ENCODE assay signal across 15 mouse cellular contexts in genomic region chr5:128711847-128712246, GRCm38 (mm10). TPM values are rescaled to one million over a fixed set of nuclear protein-coding genes. Genes with fewer than 3 reads are reported as not detected.
A peak's percentile ranks its signal among the peaks of the same experiment; 100 is the strongest.
DNase-seq lines count a peak whose midpoint lies in the region; ATAC-seq and TF ChIP-seq lines count a peak whose summit lies in the region.
"Had no signal": no experiment of that assay in that cellular context is flagged by ENCODE, and none has a peak within 500 bp of the region (broad histone marks: within the 10 kb centered on the region; RNA-seq: fewer than 3 reads in every experiment).

No protein-coding gene starts in this region.

- no peak for TF ChIP-seq EP300 in liver, embryonic 14.5 days (IDR thresholded peaks at IDR 0.05; ENCODE audit: low read depth)

- no peak overlapping the region for H3K4me2 ChIP-seq in liver, embryonic 14.5 days (ENCODE audit: low read depth)
- no peak overlapping the region for H3K4me2 ChIP-seq in liver, embryonic 12.5 days
- H3K4me2 ChIP-seq: limb, embryonic 13.5 days; neural tube, embryonic 15.5 days had no signal

- H3K4me3 ChIP-seq in gastrocnemius, adult 2 months, result no peak overlapping the region
- no peak overlapping the region for H3K4me3 ChIP-seq in liver, embryonic 14.5 days (ENCODE audit: insufficient read depth in 1 of 2, low read depth in 2 of 2, low read length in 2 of 2)
- no peak overlapping the region for H3K4me3 ChIP-seq in liver, embryonic 12.5 days
- H3K4me3 ChIP-seq: limb, embryonic 13.5 days; neural tube, embryonic 15.5 days had no signal

- no peak overlapping the region for H3K27ac ChIP-seq in gastrocnemius, adult 2 months
- H3K27ac ChIP-seq in liver, embryonic 14.5 days, result no peak overlapping the region
- H3K27ac ChIP-seq in liver, embryonic 12.5 days, result no peak overlapping the region
- H3K27ac ChIP-seq: limb, embryonic 13.5 days; neural tube, embryonic 15.5 days had no signal

- H3K36me3 ChIP-seq in liver, embryonic 14.5 days (replicated peaks; ENCODE audit: control insufficient read depth, insufficient read depth, low read depth), result no peaks in the 10 kb centered on the region
- H3K36me3 ChIP-seq in liver, embryonic 12.5 days, result no peaks in the 10 kb centered on the region
- H3K36me3 ChIP-seq: limb, embryonic 13.5 days; neural tube, embryonic 15.5 days had no signal

- intact Hi-C loops in gastrocnemius, adult 2 months (cut with DNase I), result no loop called here

- no peaks in the 10 kb centered on the region; the same call in 1 of the 2 replicates for H3K9me3 ChIP-seq in liver, embryonic 14.5 days (ENCODE audit: control insufficient read depth, low read length)
- 0 out of 2 replicates have a peak, but pooled peaks cover 7% of the 10 kb centered on the region for H3K9me3 ChIP-seq in liver, embryonic 12.5 days (replicated peaks)
- H3K9me3 ChIP-seq: limb, embryonic 13.5 days; neural tube, embryonic 15.5 days had no signal

- H3K4me1 ChIP-seq in liver, embryonic 14.5 days (replicated peaks; ENCODE audit: control insufficient read depth in 2 of 2, insufficient read depth in 2 of 2, low read length in 1 of 2), result no peaks in the 10 kb centered on the region
- no peaks in the 10 kb centered on the region for H3K4me1 ChIP-seq in liver, embryonic 12.5 days
- H3K4me1 ChIP-seq: limb, embryonic 13.5 days had no signal

- H3K27me3 ChIP-seq in liver, embryonic 14.5 days (ENCODE audit: control insufficient read depth, insufficient read depth, low read length), result no peaks in the 10 kb centered on the region
- no peaks in the 10 kb centered on the region for H3K27me3 ChIP-seq in liver, embryonic 12.5 days (replicated peaks)
- H3K27me3 ChIP-seq: limb, embryonic 13.5 days; neural tube, embryonic 15.5 days had no signal

- WGBS in liver, embryonic 14.5 days (ENCODE audit: insufficient replicate concordance), result 67% methylated on average over 6 of the region's 6 CpGs
- WGBS in liver, embryonic 12.5 days (ENCODE audit: insufficient replicate concordance), result 69% methylated on average over 6 of the region's 6 CpGs

- no peak for DNase-seq in gastrocnemius, adult 2 months
- DNase-seq in gastrocnemius, adult 18-20 months (ENCODE audit: low spot score), result no peak
- DNase-seq in liver, embryonic 14.5 days (ENCODE audit: low read depth in 3 of 3, low spot score in 3 of 3), result no peak
- peak; percentile 11 for DNase-seq in 3T3-L1 (ENCODE audit: low read depth, low spot score)
- peak; percentile 24 for DNase-seq in brain, adult 2 months (ENCODE audit: low read depth, low spot score)
- no peak for DNase-seq in frontal cortex, postnatal 10 days (ENCODE audit: low spot score in 2 of 2)
- DNase-seq: adrenal gland, adult 8-10 months; gastrocnemius, postnatal 36 days; kidney, postnatal 14 days had no signal

- TF ChIP-seq CTCF in gastrocnemius, adult 2 months (IDR thresholded peaks at IDR 0.05), result peak; percentile 34
- peak; percentile 33 for TF ChIP-seq CTCF in liver, embryonic 14.5 days (IDR thresholded peaks at IDR 0.05; ENCODE audit: low read depth)

- no peak overlapping the region for H3K9ac ChIP-seq in liver, embryonic 14.5 days (replicated peaks)
- no peak overlapping the region for H3K9ac ChIP-seq in liver, embryonic 12.5 days
- H3K9ac ChIP-seq: limb, embryonic 13.5 days; neural tube, embryonic 15.5 days had no signal

- no peak for ATAC-seq in liver, embryonic 14.5 days (ENCODE audit: insufficient read depth)
- ATAC-seq in liver, embryonic 12.5 days, result no peak
- no peak for ATAC-seq in megakaryocyte, adult 5-6 weeks (ENCODE audit: poor library complexity, severe bottlenecking)

RNA-seq across cellular contexts. Expression of gene Piwil1, which starts 9.5 kb away (rescaled TPM):
- not detected for total RNA-seq in gastrocnemius, adult 2 months (2021)
- under 1 TPM in 1 of 2 experiments, not detected in 1; 0.05 TPM for total RNA-seq in gastrocnemius, adult 18-20 months (2021)
- not detected in 2 replicates for polyA plus RNA-seq in liver, embryonic 14.5 days (2012; rRNA removed)
- polyA plus RNA-seq in liver, embryonic 14.5 days (2014; fragmentation: Nextera tagmentation; extraction: Ambion mirVana), result not detected in 2 replicates
- polyA plus RNA-seq in liver, embryonic 12.5 days (2016; fragmentation: Nextera tagmentation; extraction: Ambion mirVana), result not detected in 2 replicates
- total RNA-seq in megakaryocyte, adult 5-6 weeks (2015), result not detected in 2 replicates
- not detected in 2 replicates for total RNA-seq in megakaryocyte, adult 5-6 weeks (2017)
- total RNA-seq: adrenal gland, adult 8-10 months; gastrocnemius, postnatal 36 days; heart, postnatal 25 days; megakaryocyte-erythroid progenitor cell, adult 5-6 weeks had no signal
- polyA plus RNA-seq: limb, embryonic 13.5 days had no signal

Comparison
In these comparisons a context has a peak if more than half of its experiments do, and no peak if none do; other contexts are left out.
1. DNase-seq: peak in 3T3-L1 (single experiment) and brain, adult 2 months (single experiment); none in gastrocnemius, adult 2 months (single experiment), gastrocnemius, adult 18-20 months (single experiment), liver, embryonic 14.5 days (0 of 3) and frontal cortex, postnatal 10 days (0 of 2).